Mouse (Mus musculus) spleen, adult 2 months (tissue): Measurements from ENCODE around the gene Cryba4. TPM values are rescaled to one million over a fixed set of nuclear protein-coding genes. Genes with fewer than 3 reads are reported as not detected.

Experiments
- DNase-seq, 2 experiments: peaks; one replicate each; pipeline versions ENCODE4 v3.0.0 to v3.0.0-alpha.2; 2012 to 2021; ENCODE audit warnings: low spot score in 2 of 2, low read depth in 1 of 2
- H3K27ac ChIP-seq: fragments of 200-500 bp; 2 replicates; pipeline ENCODE4 v1.5.1; 2012; ENCODE audit warnings: low read length, inconsistent platforms; ENCODE audit not compliant: insufficient read depth
- H3K27me3 ChIP-seq: fragments of 200-500 bp; 2 replicates; pipeline ENCODE4 v1.6.1; 2012; ENCODE audit warnings: mild to moderate bottlenecking, moderate library complexity, low read length, inconsistent platforms; ENCODE audit not compliant: control insufficient read depth, insufficient read depth
- H3K36me3 ChIP-seq: fragments of 200-500 bp; 2 replicates; pipeline ENCODE4 v1.6.1; 2012; ENCODE audit warnings: mild to moderate bottlenecking, low read length, inconsistent platforms; ENCODE audit not compliant: control insufficient read depth, insufficient read depth
- H3K4me1 ChIP-seq: fragments of 200-500 bp; 2 replicates; pipeline ENCODE4 v1.6.1; 2011; ENCODE audit warnings: inconsistent platforms; ENCODE audit not compliant: control insufficient read depth, insufficient read depth, insufficient read length
- H3K4me3 ChIP-seq: fragments of 200-500 bp; 2 replicates; pipeline ENCODE4 v1.5.1; 2011; ENCODE audit warnings: mild to moderate bottlenecking, inconsistent platforms; ENCODE audit not compliant: insufficient read depth, insufficient read length; ENCODE audit errors: extremely low read depth
- CTCF ChIP-seq: fragments of 200-500 bp; IDR thresholded peaks from 2 replicates; pipeline ENCODE4 v1.5.1; 2011; ENCODE audit warnings: mild to moderate bottlenecking, inconsistent platforms; ENCODE audit not compliant: insufficient read depth, insufficient read length, insufficient replicate concordance; ENCODE audit errors: extremely low read depth
- POLR2A ChIP-seq: fragments of 200-500 bp; IDR thresholded peaks from 2 replicates; pipeline ENCODE4 v1.6.1; 2011; ENCODE audit warnings: low read depth, low read length, inconsistent platforms
- WGBS: fragments of 180-500 bp; shearing (Covaris S2); methylation state at CpG from one replicate; pipeline ENCODE4 v1.1.7; 2018; 5-methylcytosine and 5-hydroxymethylcytosine counted together
- polyA plus RNA-seq: library from polyadenylated mRNA; depleted of rRNA; stranded (reverse); fragments of >200 nt; gene quantifications from 2 replicates; pipeline ENCODE4 v1.2.3, GENCODE M21; 2012

Cryba4 gene
- polyA plus RNA-seq, 1 experiment, result 1.5 TPM

DNA sequence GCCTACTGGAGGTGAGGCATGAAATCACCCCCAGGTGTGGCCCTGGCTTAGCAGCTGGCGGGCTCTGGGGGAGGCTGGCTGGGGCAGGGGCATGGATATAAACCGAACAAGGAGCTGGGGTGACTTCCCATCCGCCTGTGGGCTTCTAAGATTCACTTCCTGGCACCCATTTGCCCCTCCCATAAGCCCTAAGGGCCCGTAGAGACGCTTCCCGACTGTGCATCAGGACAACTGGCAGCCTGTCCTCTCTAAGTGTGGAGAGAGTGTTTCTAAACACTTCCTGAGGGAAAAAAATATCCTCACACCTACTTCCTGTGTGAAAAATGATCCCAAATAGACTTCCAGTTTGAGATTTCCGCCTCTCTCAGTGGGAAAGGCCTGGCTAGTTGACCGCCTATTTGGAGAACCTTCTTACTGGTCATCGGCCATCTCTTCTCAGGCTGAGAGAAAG is 36.5 kb downstream of the Cryba4 start:
- 58% methylated on average over 9 of the region's 9 CpGs for WGBS
- Histone ChIP-seq H3K4me3 (no peak overlapping the region), H3K36me3 (no peaks in the 10 kb centered on the region), H3K4me1 (peaks cover 3% of the 10 kb centered on the region; the same call in 1 of the 2 replicates), H3K27me3 (no peaks in the 10 kb centered on the region), H3K27ac (no peak overlapping the region)
- DNase-seq, result no peak
- TF ChIP-seq POLR2A (no peak), CTCF (no peak)

DNA sequence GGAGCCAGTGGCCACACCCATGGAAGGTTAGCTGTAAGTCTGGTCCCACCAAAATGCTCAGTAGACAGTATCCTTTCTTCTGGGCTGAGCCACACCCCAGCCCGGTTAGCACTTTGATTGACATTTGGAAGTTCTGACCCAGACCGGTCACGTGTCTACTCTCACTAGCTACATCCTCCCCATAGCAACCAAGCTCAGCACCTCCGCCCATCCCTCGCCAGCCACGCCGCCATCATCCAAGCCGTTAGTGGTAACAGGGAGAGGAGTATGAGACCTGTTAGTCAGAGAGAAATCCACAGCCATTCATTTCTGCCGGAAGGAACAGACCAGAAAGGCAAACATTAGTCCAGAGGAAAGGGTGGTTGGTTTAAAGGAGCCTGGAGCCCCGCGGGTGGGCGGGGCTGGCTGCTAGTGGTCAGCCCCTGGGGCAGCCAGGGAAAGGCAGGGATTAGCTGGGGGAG is 37.0 kb downstream of the Cryba4 start:
- no peak for DNase-seq
- 74% methylated on average over 12 of the region's 12 CpGs for WGBS
- Histone ChIP-seq H3K36me3 (no peaks in the 10 kb centered on the region), H3K4me3 (no peak overlapping the region), H3K27ac (no peak overlapping the region), H3K27me3 (no peaks in the 10 kb centered on the region), H3K4me1 (peaks cover 1% of the 10 kb centered on the region; the same call in 1 of the 2 replicates)
- TF ChIP-seq POLR2A (no peak), CTCF (no peak)

GRCm38 (mm10) chr5:112214419-112214818 is 37.9 kb downstream of the Cryba4 start:
- Histone ChIP-seq H3K27me3 (no peaks in the 10 kb centered on the region), H3K36me3 (no peaks in the 10 kb centered on the region), H3K4me1 (no peaks in the 10 kb centered on the region; the same call in 1 of the 2 replicates), H3K4me3 (no peak overlapping the region), H3K27ac (no peak overlapping the region)
- 6% methylated on average over 10 of the region's 10 CpGs for WGBS
- DNase-seq, result peak; percentile 25 to 55
- peak; percentile 72; the same call in 1 of the 2 replicates for TF ChIP-seq CTCF
- no peak for TF ChIP-seq POLR2A

GRCm38 (mm10) chr5:112213331-112214240 is 38.7 kb downstream of the Cryba4 start:
- H3K36me3 ChIP-seq, result no peaks in the 10 kb centered on the region
- H3K27me3 ChIP-seq, result no peaks in the 10 kb centered on the region
- no peaks in the 10 kb centered on the region; the same call in 1 of the 2 replicates for H3K4me1 ChIP-seq
- no peak overlapping the region for H3K27ac ChIP-seq
- DNase-seq, result no peak
- 70% methylated on average over 19 of the region's 19 CpGs for WGBS
- TF ChIP-seq POLR2A (no peak), CTCF (no peak)
- H3K4me3 ChIP-seq, result no peak overlapping the region

GRCm38 (mm10) chr5:112212711-112213264 is 39.5 kb downstream of the Cryba4 start:
- Histone ChIP-seq H3K4me3 (no peak overlapping the region), H3K36me3 (no peaks in the 10 kb centered on the region), H3K27ac (no peak overlapping the region), H3K27me3 (no peaks in the 10 kb centered on the region), H3K4me1 (no peaks in the 10 kb centered on the region; the same call in 1 of the 2 replicates)
- DNase-seq, result no peak
- 88% methylated on average over 6 of the region's 6 CpGs for WGBS
- no peak for TF ChIP-seq POLR2A
- no peak for TF ChIP-seq CTCF

- DNase-seq, result no peak
- 80% methylated on average over 7 of the region's 7 CpGs for WGBS
- TF ChIP-seq POLR2A, result no peak
- TF ChIP-seq CTCF, result no peak
- Histone ChIP-seq H3K4me3 (no peak overlapping the region), H3K27ac (no peak overlapping the region), H3K36me3 (no peaks in the 10 kb centered on the region), H3K4me1 (no peaks in the 10 kb centered on the region; the same call in 1 of the 2 replicates), H3K27me3 (no peaks in the 10 kb centered on the region)
These were observed 40.4 kb downstream of the Cryba4 start for GRCm38 (mm10) chr5:112211911-112212310.
